Mouse (Mus musculus) ES-E14 (cell line): ENCODE data around the gene Hmgb4.

Experiments
- CHD2 ChIP-seq: IDR thresholded peaks from 2 replicates; pipeline ENCODE4 v1.6.1; 2014; ENCODE audit warnings: mild to moderate bottlenecking, low read depth, low read length, inconsistent platforms
- HCFC1 ChIP-seq: IDR thresholded peaks from 2 replicates; pipeline ENCODE4 v1.6.1; 2012; ENCODE audit warnings: low read length, inconsistent platforms, borderline replicate concordance; ENCODE audit not compliant: insufficient read depth
- MAFK ChIP-seq: IDR thresholded peaks from 2 replicates; pipeline ENCODE4 v1.6.1; 2014; ENCODE audit warnings: mild to moderate bottlenecking, low read depth, low read length, inconsistent platforms; ENCODE audit not compliant: insufficient read depth
- ZNF384 ChIP-seq: IDR thresholded peaks from 2 replicates; pipeline ENCODE4 v1.6.1; 2012; ENCODE audit warnings: low read depth, low read length, inconsistent platforms

DNA sequence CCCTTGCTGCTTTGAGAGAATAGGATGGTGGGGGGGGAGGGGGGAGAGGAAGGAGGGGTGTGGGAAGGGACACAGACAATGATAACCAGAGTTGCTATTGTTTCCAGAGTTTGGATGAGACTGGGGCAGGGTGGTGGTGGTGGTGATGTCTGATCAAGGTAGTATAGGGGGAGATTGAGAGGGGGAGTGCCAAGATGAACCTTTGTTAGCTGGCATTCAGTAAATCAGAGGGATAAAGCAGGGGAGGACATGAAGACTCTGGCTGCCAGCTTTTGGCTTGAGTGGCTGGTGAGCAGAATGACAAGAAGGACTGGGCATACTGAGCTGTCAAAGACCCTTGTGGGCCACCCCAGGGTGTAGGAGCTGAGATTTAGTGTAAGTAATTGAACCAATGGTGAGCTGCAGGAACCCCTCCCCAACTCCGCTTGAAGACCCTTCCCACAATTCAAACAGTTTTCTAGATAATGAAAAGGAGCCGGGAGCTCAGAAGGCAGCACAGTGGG lies 18.9 kb downstream of the Hmgb4 start:
- TF ChIP-seq CHD2 (no peak), ZNF384 (no peak), MAFK (no peak), HCFC1 (no peak)
